Mouse (Mus musculus): ENCODE measurements at regions not wholly inside any gene's neighbourhood (a gene's known extent, or its start where the extent isn't known, plus 50 kb on each side); places are given as distances from the start of the nearest gene placed in this dataset.

- no peak for TF ChIP-seq ZC3H11A (IDR thresholded peaks at IDR 0.05; ENCODE audit: borderline replicate concordance, low read depth, low read length)
- no peak for TF ChIP-seq MAFK (IDR thresholded peaks at IDR 0.05; ENCODE audit: insufficient read depth, low read depth, low read length)
Measured at GRCm38 (mm10) chr2:9525910-9526309, 355.1 kb upstream of the 4930412O13Rik start.
